Mouse (Mus musculus) liver, postnatal 0 days (tissue): ENCODE measurements around the gene Tbc1d15.

ENCODE experiments used
- CTCF ChIP-seq: sonication (generic); IDR thresholded peaks from 2 replicates; pipeline ENCODE4 v1.5.1; 2016; ENCODE audit warnings: antibody characterized with exemption, low read depth
- EP300 ChIP-seq: IDR thresholded peaks from 2 replicates; pipeline ENCODE4 v1.6.1; 2016; ENCODE audit warnings: antibody characterized with exemption, low read depth, mild to moderate bottlenecking

DNA sequence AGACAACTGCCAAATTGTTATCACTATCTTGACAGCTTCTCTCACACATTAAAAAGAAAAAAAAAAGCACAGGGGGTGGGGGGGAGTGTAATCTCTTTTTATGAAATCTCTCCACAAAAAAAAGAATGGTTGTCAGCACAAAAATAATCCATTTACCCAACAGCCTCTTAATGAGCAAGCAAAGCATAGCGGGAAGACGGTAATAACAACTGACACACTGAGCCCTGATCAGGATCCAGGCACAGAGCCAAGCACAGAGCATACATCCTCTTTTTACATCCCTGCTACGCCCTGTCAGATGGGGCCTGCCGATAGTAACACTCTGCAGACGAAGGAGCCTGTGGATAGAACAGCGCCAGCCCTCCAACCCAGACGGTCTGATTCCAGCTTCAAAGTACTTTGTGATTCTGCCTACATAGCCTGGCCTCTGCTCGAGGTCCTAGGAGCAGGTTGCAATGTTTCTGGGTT lies 79.9 kb downstream of the Tbc1d15 start:
- TF ChIP-seq CTCF: no peak
- no peak for TF ChIP-seq EP300
